In the genomic region with DNA sequence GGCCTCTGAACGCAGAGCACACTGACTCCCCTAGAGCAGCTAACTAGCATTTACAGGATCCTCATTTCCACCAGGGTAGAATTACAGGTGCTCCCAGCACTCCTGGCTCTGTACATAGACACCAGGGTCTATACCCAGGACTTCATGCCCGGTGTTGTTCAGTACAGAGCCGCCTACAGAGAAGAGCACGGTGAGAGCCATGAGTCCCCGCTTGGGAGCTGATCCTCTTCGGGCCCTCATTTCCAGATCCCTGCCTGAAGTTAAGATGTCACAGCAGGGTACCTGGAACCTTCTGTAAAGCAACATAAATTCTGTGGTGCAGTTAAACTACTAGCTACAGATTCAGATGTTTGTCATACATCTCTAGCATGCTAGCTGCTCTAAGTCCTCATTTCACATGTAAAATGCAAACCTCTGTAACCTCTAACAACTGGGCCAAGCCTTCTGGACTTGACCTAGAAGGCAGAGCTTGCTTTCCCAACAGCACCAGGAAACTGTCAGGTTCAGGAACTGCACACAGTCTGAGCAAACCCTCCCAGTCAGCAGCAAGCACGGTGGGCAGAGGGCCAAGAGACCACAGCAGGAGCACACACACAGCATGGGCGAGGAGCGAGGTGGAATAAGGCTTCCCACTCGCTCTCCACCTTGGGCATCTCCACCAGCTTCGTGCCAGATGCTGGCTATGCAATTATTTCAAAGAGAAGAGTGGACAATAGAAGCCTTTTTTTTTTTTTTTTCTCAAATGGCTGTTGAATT, we compare ENCODE assay signal across 12 mouse cellular contexts. TPM values are rescaled to one million over a fixed set of nuclear protein-coding genes. Genes with fewer than 3 reads are reported as not detected.
DNase-seq lines count a peak whose midpoint lies in the region; ATAC-seq lines count a peak whose summit lies in the region.
"Had no signal": no experiment of that assay in that cellular context is flagged by ENCODE, and none has a peak within 500 bp of the region (broad histone marks: within the 10 kb centered on the region; RNA-seq: fewer than 3 reads in every experiment).

No protein-coding gene starts in this region.

- H3K27ac ChIP-seq in forebrain, embryonic 13.5 days = peak overlapping the region; percentile 37; the same call in 1 of the 2 replicates
- no peak overlapping the region for H3K27ac ChIP-seq in forebrain, embryonic 11.5 days (ENCODE audit: low read depth, low read length)
- no peak overlapping the region for H3K27ac ChIP-seq in forebrain, embryonic 16.5 days (ENCODE audit: low read length)
- no peak overlapping the region for H3K27ac ChIP-seq in liver, embryonic 12.5 days
- H3K27ac ChIP-seq: liver, embryonic 13.5 days had no signal

- H3K9me3 ChIP-seq in forebrain, embryonic 13.5 days (replicated peaks) = no peaks in the 10 kb centered on the region
- H3K9me3 ChIP-seq in forebrain, embryonic 11.5 days (ENCODE audit: control insufficient read depth, low read length) = no peaks in the 10 kb centered on the region
- H3K9me3 ChIP-seq in forebrain, embryonic 16.5 days (ENCODE audit: control insufficient read depth, low read length) = no peaks in the 10 kb centered on the region
- no peaks in the 10 kb centered on the region for H3K9me3 ChIP-seq in liver, embryonic 12.5 days (replicated peaks)
- H3K9me3 ChIP-seq: G1E; liver, embryonic 13.5 days had no signal

- H3K4me1 ChIP-seq in forebrain, embryonic 13.5 days = peaks cover 4% of the 10 kb centered on the region; the same call in 1 of the 2 replicates
- 0 out of 2 replicates have a peak, but pooled peaks cover 3% of the 10 kb centered on the region for H3K4me1 ChIP-seq in forebrain, embryonic 11.5 days (replicated peaks; ENCODE audit: control insufficient read depth, insufficient read depth, low read length)
- peaks cover 3% of the 10 kb centered on the region; the same call in 1 of the 2 replicates for H3K4me1 ChIP-seq in forebrain, embryonic 16.5 days (replicated peaks; ENCODE audit: control insufficient read depth, insufficient read depth, low read length)
- no peaks in the 10 kb centered on the region for H3K4me1 ChIP-seq in liver, embryonic 12.5 days
- H3K4me1 ChIP-seq: liver, embryonic 13.5 days had no signal

- 0 out of 2 replicates have a peak, but pooled peaks have one; percentile 42 for ATAC-seq in forebrain, embryonic 13.5 days
- no peak for ATAC-seq in forebrain, embryonic 11.5 days (replicated peaks; ENCODE audit: low FRiP score)
- ATAC-seq in forebrain, embryonic 16.5 days = peak; percentile 47
- no peak for ATAC-seq in liver, embryonic 12.5 days
- ATAC-seq: inflammation-experienced regulatory T-cells, adult 6 months had no signal

- peaks cover 67% of the 10 kb centered on the region for H3K36me3 ChIP-seq in forebrain, embryonic 13.5 days (ENCODE audit: poor library complexity, severe bottlenecking)
- no peaks in the 10 kb centered on the region; the same call in 1 of the 2 replicates for H3K36me3 ChIP-seq in forebrain, embryonic 11.5 days (ENCODE audit: control insufficient read depth, insufficient read depth, low read length)
- H3K36me3 ChIP-seq in forebrain, embryonic 16.5 days (ENCODE audit: control insufficient read depth, insufficient read depth) = peaks cover 23% of the 10 kb centered on the region
- peaks cover 89% of the 10 kb centered on the region for H3K36me3 ChIP-seq in liver, embryonic 12.5 days

- no peak overlapping the region for H3K4me3 ChIP-seq in forebrain, embryonic 13.5 days
- H3K4me3 ChIP-seq in forebrain, embryonic 11.5 days (ENCODE audit: low read depth, low read length) = no peak overlapping the region
- H3K4me3 ChIP-seq in forebrain, embryonic 16.5 days (replicated peaks; ENCODE audit: low read length) = no peak overlapping the region
- H3K4me3 ChIP-seq in liver, embryonic 12.5 days = no peak overlapping the region
- H3K4me3 ChIP-seq: liver, embryonic 13.5 days had no signal

- H3K4me2 ChIP-seq in forebrain, embryonic 13.5 days = no peak overlapping the region
- no peak overlapping the region for H3K4me2 ChIP-seq in forebrain, embryonic 11.5 days (ENCODE audit: low read depth, low read length, severe bottlenecking)
- H3K4me2 ChIP-seq in forebrain, embryonic 16.5 days (ENCODE audit: low read length) = no peak overlapping the region
- no peak overlapping the region for H3K4me2 ChIP-seq in liver, embryonic 12.5 days
- H3K4me2 ChIP-seq: liver, embryonic 13.5 days had no signal

- 76% methylated on average over 11 of the region's 11 CpGs for WGBS in forebrain, embryonic 13.5 days
- 89% methylated on average over 11 of the region's 11 CpGs for WGBS in forebrain, embryonic 11.5 days
- WGBS in forebrain, embryonic 16.5 days = 65% methylated on average over 11 of the region's 11 CpGs
- WGBS in liver, embryonic 12.5 days (ENCODE audit: insufficient replicate concordance) = 85% methylated on average over 11 of the region's 11 CpGs

- no peaks in the 10 kb centered on the region for H3K27me3 ChIP-seq in forebrain, embryonic 13.5 days
- no peaks in the 10 kb centered on the region for H3K27me3 ChIP-seq in forebrain, embryonic 11.5 days (ENCODE audit: control insufficient read depth, insufficient read depth, low read length)
- H3K27me3 ChIP-seq in forebrain, embryonic 16.5 days (replicated peaks; ENCODE audit: control insufficient read depth, insufficient read depth, low read length) = no peaks in the 10 kb centered on the region
- no peaks in the 10 kb centered on the region for H3K27me3 ChIP-seq in liver, embryonic 12.5 days (replicated peaks)
- H3K27me3 ChIP-seq: liver, embryonic 13.5 days had no signal

- no peak for DNase-seq in forebrain, embryonic 11.5 days (ENCODE audit: low spot score)
- peak; percentile 41 to 61 for DNase-seq in layer of hippocampus, postnatal 10 days (ENCODE audit: low spot score in 2 of 2)
- DNase-seq in layer of hippocampus, adult 18-20 months (ENCODE audit: low spot score in 2 of 2) = no peak
- DNase-seq in brain, adult 2 months (ENCODE audit: low read depth, low spot score) = peak; percentile 71
- no peak for DNase-seq in T-cell, adult 2 months (ENCODE audit: low spot score)
- DNase-seq: heart, adult 18-20 months; liver, embryonic 13.5 days had no signal

- no peak overlapping the region for H3K9ac ChIP-seq in forebrain, embryonic 13.5 days
- H3K9ac ChIP-seq in forebrain, embryonic 11.5 days (ENCODE audit: low read length) = no peak overlapping the region
- H3K9ac ChIP-seq in forebrain, embryonic 16.5 days (replicated peaks; ENCODE audit: low read depth, low read length) = no peak overlapping the region
- H3K9ac ChIP-seq in liver, embryonic 12.5 days = no peak overlapping the region
- H3K9ac ChIP-seq: liver, embryonic 13.5 days had no signal

RNA-seq across cellular contexts. Expression of a gene that starts 37.7 kb away (rescaled TPM):
- 56.9 and 58.4 TPM in 2 replicates for polyA plus RNA-seq in forebrain, embryonic 13.5 days (2015; fragmentation: Nextera tagmentation; extraction: Ambion mirVana)
- 35.4 and 45.2 TPM in 2 replicates for polyA plus RNA-seq in forebrain, embryonic 11.5 days (2014; fragmentation: Nextera tagmentation; extraction: Ambion mirVana)
- total RNA-seq in layer of hippocampus, postnatal 10 days (2021) = 10 to 100 TPM; 36.2 to 38.8 TPM
- 10 to 100 TPM; 67.1 to 67.7 TPM for total RNA-seq in layer of hippocampus, adult 18-20 months (2021)
- polyA plus RNA-seq in forebrain, embryonic 16.5 days (2015; fragmentation: Nextera tagmentation; extraction: Ambion mirVana) = 48.8 and 55.6 TPM in 2 replicates
- 45.9 and 47.3 TPM in 2 replicates for polyA plus RNA-seq in liver, embryonic 12.5 days (2016; fragmentation: Nextera tagmentation; extraction: Ambion mirVana)

Comparison
In these comparisons a context has a peak if more than half of its experiments do, and no peak if none do; other contexts are left out.
1. ATAC-seq: peak in forebrain, embryonic 13.5 days (single experiment) and forebrain, embryonic 16.5 days (single experiment); none in forebrain, embryonic 11.5 days (single experiment) and liver, embryonic 12.5 days (single experiment).
2. DNase-seq: peak in layer of hippocampus, postnatal 10 days (2 of 2) and brain, adult 2 months (single experiment); none in forebrain, embryonic 11.5 days (single experiment), layer of hippocampus, adult 18-20 months (0 of 2) and T-cell, adult 2 months (single experiment).